Mouse (Mus musculus): ENCODE data around the gene Palm2. TPM values are rescaled to one million over a fixed set of nuclear protein-coding genes. Genes with fewer than 3 reads are reported as not detected.

Palm2 gene
- polyA plus RNA-seq, 1 experiment = 0.95 TPM

DNA sequence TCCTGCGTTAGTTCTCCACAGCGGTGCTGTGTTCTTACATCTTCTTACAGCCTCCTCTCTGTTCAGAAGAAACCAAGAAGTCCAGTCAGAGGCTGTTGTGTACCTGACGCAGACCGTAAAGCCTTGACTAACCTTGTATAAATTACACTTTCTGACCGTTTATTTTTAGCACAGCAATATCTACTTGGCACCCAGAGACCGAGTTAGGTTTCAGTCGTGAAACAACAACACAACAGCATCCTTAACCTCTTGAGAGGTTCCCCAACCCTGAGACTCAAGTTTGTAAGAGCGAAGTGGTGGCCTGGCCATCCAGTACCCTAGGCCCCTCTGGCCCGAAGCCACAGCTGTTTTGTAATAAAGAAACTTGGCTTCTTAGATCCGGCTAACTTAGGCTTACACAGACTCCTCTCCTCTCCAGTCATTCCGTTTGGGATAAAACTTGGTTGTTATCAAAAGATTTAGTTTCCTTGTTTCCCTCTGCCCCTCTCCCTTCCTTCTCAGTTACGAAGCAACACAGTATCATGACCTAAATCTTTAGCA lies 250.7 kb downstream of the Palm2 start:
- H3K4me1 ChIP-seq (ENCODE audit: control insufficient read depth, insufficient read depth, low read length) = no peaks in the 10 kb centered on the region
- H3K27ac ChIP-seq (ENCODE audit: insufficient read depth, low read depth, low read length) = no peak overlapping the region
- no peak overlapping the region for H3K4me3 ChIP-seq (ENCODE audit: insufficient read depth, low read length)
- TF ChIP-seq POLR2A (IDR thresholded peaks at IDR 0.05; ENCODE audit: borderline replicate concordance, low read depth, low read length) = no peak
- no peak for TF ChIP-seq CTCF (IDR thresholded peaks at IDR 0.05; ENCODE audit: low read depth, low read length)

- TF ChIP-seq CTCF (IDR thresholded peaks at IDR 0.05; ENCODE audit: low read depth, low read length) = no peak
- no peak for TF ChIP-seq POLR2A (IDR thresholded peaks at IDR 0.05; ENCODE audit: borderline replicate concordance, low read depth, low read length)
- H3K27ac ChIP-seq (ENCODE audit: insufficient read depth, low read depth, low read length) = no peak overlapping the region
- no peak overlapping the region for H3K4me3 ChIP-seq (ENCODE audit: insufficient read depth, low read length)
- H3K4me1 ChIP-seq (ENCODE audit: control insufficient read depth, insufficient read depth, low read length) = no peaks in the 10 kb centered on the region
Measured at GRCm38 (mm10) chr4:57686736-57687135, 252.7 kb downstream of the Palm2 start.

DNA sequence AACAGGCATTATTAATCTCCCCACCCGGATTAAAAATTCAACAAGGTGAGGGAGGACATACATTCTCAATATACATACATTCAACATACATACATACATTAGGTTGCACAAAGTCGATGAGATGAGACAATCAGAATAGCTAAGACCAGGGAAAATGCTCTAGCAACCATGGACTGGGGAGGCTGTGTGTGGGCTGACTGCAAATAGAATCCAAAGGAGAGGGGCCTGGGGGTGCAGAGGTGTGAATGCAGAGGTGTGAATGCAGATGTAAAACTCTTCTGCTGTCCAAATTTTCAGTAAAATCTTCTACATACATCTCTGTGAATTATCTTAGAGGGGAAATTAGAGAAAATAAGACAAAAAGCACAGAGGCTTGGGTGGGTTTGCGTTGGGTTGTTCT lies 253.5 kb downstream of the Palm2 start:
- H3K4me3 ChIP-seq (ENCODE audit: insufficient read depth, low read length) = no peak overlapping the region
- no peaks in the 10 kb centered on the region for H3K4me1 ChIP-seq (ENCODE audit: control insufficient read depth, insufficient read depth, low read length)

GRCm38 (mm10) chr4:57688131-57688530 lies 254.1 kb downstream of the Palm2 start:
- no peak overlapping the region for H3K27ac ChIP-seq (ENCODE audit: insufficient read depth, low read depth, low read length)

More for the DNA sequence above, 253.5 kb downstream of the Palm2 start:
- H3K27ac ChIP-seq (ENCODE audit: insufficient read depth, low read depth, low read length) = no peak overlapping the region
- no peak for TF ChIP-seq POLR2A (IDR thresholded peaks at IDR 0.05; ENCODE audit: borderline replicate concordance, low read depth, low read length)
- no peak for TF ChIP-seq CTCF (IDR thresholded peaks at IDR 0.05; ENCODE audit: low read depth, low read length)

GRCm38 (mm10) chr4:57690001-57690400 lies 256.0 kb downstream of the Palm2 start:
- Histone ChIP-seq H3K4me1 (ENCODE audit: control insufficient read depth, insufficient read depth, low read length) (no peaks in the 10 kb centered on the region), H3K27ac (ENCODE audit: insufficient read depth, low read depth, low read length) (no peak overlapping the region), H3K4me3 (ENCODE audit: insufficient read depth, low read length) (no peak overlapping the region)
- TF ChIP-seq CTCF (IDR thresholded peaks at IDR 0.05; ENCODE audit: low read depth, low read length) (no peak), POLR2A (IDR thresholded peaks at IDR 0.05; ENCODE audit: borderline replicate concordance, low read depth, low read length) (no peak)

More at GRCm38 (mm10) chr4:57688131-57688530, 254.1 kb downstream of the Palm2 start:
- Histone ChIP-seq H3K4me1 (ENCODE audit: control insufficient read depth, insufficient read depth, low read length) (no peaks in the 10 kb centered on the region), H3K4me3 (ENCODE audit: insufficient read depth, low read length) (no peak overlapping the region)
- TF ChIP-seq CTCF (IDR thresholded peaks at IDR 0.05; ENCODE audit: low read depth, low read length) (no peak), POLR2A (IDR thresholded peaks at IDR 0.05; ENCODE audit: borderline replicate concordance, low read depth, low read length) (no peak)

- Histone ChIP-seq H3K4me1 (ENCODE audit: control insufficient read depth, insufficient read depth, low read length) (no peaks in the 10 kb centered on the region), H3K4me3 (ENCODE audit: insufficient read depth, low read length) (no peak overlapping the region), H3K27ac (ENCODE audit: insufficient read depth, low read depth, low read length) (no peak overlapping the region)
- TF ChIP-seq POLR2A (IDR thresholded peaks at IDR 0.05; ENCODE audit: borderline replicate concordance, low read depth, low read length) (no peak), CTCF (IDR thresholded peaks at IDR 0.05; ENCODE audit: low read depth, low read length) (no peak)
Measured at GRCm38 (mm10) chr4:57690805-57691204, 256.8 kb downstream of the Palm2 start.

GRCm38 (mm10) chr4:57694356-57695136 lies 260.5 kb downstream of the Palm2 start:
- H3K4me3 ChIP-seq (ENCODE audit: insufficient read depth, low read length) = no peak overlapping the region
- TF ChIP-seq POLR2A (IDR thresholded peaks at IDR 0.05; ENCODE audit: borderline replicate concordance, low read depth, low read length) (no peak), CTCF (IDR thresholded peaks at IDR 0.05; ENCODE audit: low read depth, low read length) (no peak)
- H3K4me1 ChIP-seq (ENCODE audit: control insufficient read depth, insufficient read depth, low read length) = no peaks in the 10 kb centered on the region
- no peak overlapping the region for H3K27ac ChIP-seq (ENCODE audit: insufficient read depth, low read depth, low read length)

GRCm38 (mm10) chr4:57696955-57697354 lies 262.9 kb downstream of the Palm2 start:
- TF ChIP-seq CTCF (IDR thresholded peaks at IDR 0.05; ENCODE audit: low read depth, low read length) (no peak), POLR2A (IDR thresholded peaks at IDR 0.05; ENCODE audit: borderline replicate concordance, low read depth, low read length) (no peak)
- Histone ChIP-seq H3K27ac (ENCODE audit: insufficient read depth, low read depth, low read length) (no peak overlapping the region), H3K4me1 (ENCODE audit: control insufficient read depth, insufficient read depth, low read length) (no peaks in the 10 kb centered on the region), H3K4me3 (ENCODE audit: insufficient read depth, low read length) (no peak overlapping the region)

DNA sequence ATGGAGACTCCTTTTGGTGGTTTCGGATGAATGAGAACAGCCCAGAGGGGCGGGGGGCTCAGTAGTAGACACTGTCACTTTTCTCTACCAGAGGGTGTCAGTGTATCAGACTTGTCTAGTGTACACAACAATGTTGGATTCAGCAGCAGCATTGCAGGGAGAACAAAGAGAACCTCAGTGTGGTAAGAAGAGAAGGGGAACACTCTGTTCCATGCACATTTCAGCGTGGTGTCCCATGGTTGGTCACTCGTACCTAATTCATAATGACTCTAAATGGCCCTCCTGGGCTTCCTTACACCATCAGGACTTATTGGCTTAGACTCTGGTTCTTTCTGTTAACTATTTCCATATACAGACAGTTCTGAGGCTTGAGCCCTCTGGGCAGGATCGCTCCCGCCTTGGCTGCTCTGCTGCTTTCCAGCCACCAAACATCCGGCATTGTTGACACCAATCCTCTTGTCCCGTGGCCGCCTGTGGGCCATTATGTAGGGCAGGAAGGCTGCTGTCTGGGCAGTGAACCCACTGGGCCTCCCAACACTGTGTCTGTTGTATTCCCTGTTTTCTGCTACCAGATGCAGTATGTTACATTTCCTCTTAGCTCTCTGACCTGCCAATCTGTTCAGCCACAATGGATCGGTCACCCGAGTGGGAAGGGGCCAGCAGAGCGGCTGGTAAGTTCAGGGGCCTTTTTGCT lies 264.0 kb downstream of the Palm2 start:
- TF ChIP-seq CTCF (IDR thresholded peaks at IDR 0.05; ENCODE audit: low read depth, low read length) (no peak), POLR2A (IDR thresholded peaks at IDR 0.05; ENCODE audit: borderline replicate concordance, low read depth, low read length) (no peak)

DNA sequence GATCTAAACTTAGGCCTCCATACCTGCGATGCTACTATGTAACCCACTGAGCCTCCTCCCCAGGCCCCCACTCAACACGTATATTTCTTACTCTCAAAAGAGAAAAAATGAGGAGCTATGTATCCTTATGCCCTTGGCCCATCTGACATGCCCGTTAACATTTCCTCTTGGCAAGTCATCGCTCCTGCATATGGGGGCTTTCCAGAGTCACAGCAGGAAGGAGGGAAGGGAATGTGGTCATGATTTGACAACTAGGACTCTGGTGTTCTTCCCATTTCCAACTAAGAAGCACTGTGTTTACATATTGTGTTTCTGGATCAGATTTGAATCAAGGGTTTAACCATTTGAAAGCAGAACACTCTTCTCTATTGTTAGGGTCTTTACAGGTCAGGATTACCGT lies 267.5 kb downstream of the Palm2 start:
- TF ChIP-seq POLR2A (IDR thresholded peaks at IDR 0.05; ENCODE audit: borderline replicate concordance, low read depth, low read length) (no peak), CTCF (IDR thresholded peaks at IDR 0.05; ENCODE audit: low read depth, low read length) (no peak)
- Histone ChIP-seq H3K27ac (ENCODE audit: insufficient read depth, low read depth, low read length) (no peak overlapping the region), H3K4me3 (ENCODE audit: insufficient read depth, low read length) (no peak overlapping the region), H3K4me1 (ENCODE audit: control insufficient read depth, insufficient read depth, low read length) (no peaks in the 10 kb centered on the region)

More for the DNA sequence above, 264.0 kb downstream of the Palm2 start:
- no peak overlapping the region for H3K4me3 ChIP-seq (ENCODE audit: insufficient read depth, low read length)
- no peak overlapping the region for H3K27ac ChIP-seq (ENCODE audit: insufficient read depth, low read depth, low read length)
- H3K4me1 ChIP-seq (ENCODE audit: control insufficient read depth, insufficient read depth, low read length) = no peaks in the 10 kb centered on the region
